Mouse (Mus musculus) liver, embryonic 16.5 days (tissue): ENCODE measurements around the gene Ppp1r12a. TPM values are rescaled to one million over a fixed set of nuclear protein-coding genes. Genes with fewer than 3 reads are reported as not detected.

Source experiments
- ATAC-seq: fragments of 200-750 bp; cut with Nextera tagmentation; 2 replicates; pipeline ENCODE4 v1.8.0; 2017; ENCODE audit warnings: low read depth, mild to moderate bottlenecking, moderate number of reproducible peaks, moderate library complexity
- H3K27ac ChIP-seq: fragments of 300-500 bp; sonication (generic); 2 replicates; pipeline ENCODE4 v1.5.1; 2014; ENCODE audit warnings: mild to moderate bottlenecking, low read length
- H3K27me3 ChIP-seq: fragments of 300-500 bp; sonication (generic); 2 replicates; pipeline ENCODE4 v1.6.1; 2014; ENCODE audit warnings: low read depth, low read length, mixed read lengths; ENCODE audit not compliant: control insufficient read depth, insufficient read depth
- H3K36me3 ChIP-seq: fragments of 300-500 bp; sonication (generic); 2 replicates; pipeline ENCODE4 v1.6.1; 2014; ENCODE audit warnings: mild to moderate bottlenecking; ENCODE audit not compliant: control insufficient read depth, insufficient read depth
- H3K4me1 ChIP-seq: fragments of 300-500 bp; sonication (generic); 2 replicates; pipeline ENCODE4 v1.6.1; 2014; ENCODE audit warnings: low read depth, low read length, mixed read lengths; ENCODE audit not compliant: control insufficient read depth
- H3K4me2 ChIP-seq: fragments of 300-500 bp; sonication (generic); 2 replicates; pipeline ENCODE4 v1.6.1; 2014; ENCODE audit warnings: low read depth, low read length, mixed read lengths
- H3K4me3 ChIP-seq: fragments of 300-500 bp; sonication (generic); 2 replicates; pipeline ENCODE4 v1.5.1; 2014; ENCODE audit warnings: low read depth, mild to moderate bottlenecking, low read length
- H3K9ac ChIP-seq: fragments of 300-500 bp; sonication (generic); 2 replicates; pipeline ENCODE4 v1.6.1; 2014; ENCODE audit warnings: low read depth, low read length
- H3K9me3 ChIP-seq: fragments of 300-500 bp; sonication (generic); replicated peaks from 2 replicates; pipeline ENCODE4 v1.6.1; 2016; ENCODE audit warnings: low read length; ENCODE audit not compliant: control insufficient read depth
- WGBS: fragments of 180-500 bp; shearing (Covaris S2); extraction: QIAGEN DNeasy Blood & Tissue Kit; methylation state at CpG from one replicate; pipeline ENCODE4 v1.1.7; 2014; ENCODE audit not compliant: insufficient replicate concordance; 5-methylcytosine and 5-hydroxymethylcytosine counted together
- polyA plus RNA-seq: library from polyadenylated mRNA; unstranded; fragments of >200 nt; fragmentation: Nextera tagmentation; extraction: Ambion mirVana; gene quantifications from 2 replicates; pipeline ENCODE4 v1.2.1, GENCODE M21; 2015

Ppp1r12a gene
- polyA plus RNA-seq, 1 experiment from 2014 or later, result 29.7 TPM

DNA sequence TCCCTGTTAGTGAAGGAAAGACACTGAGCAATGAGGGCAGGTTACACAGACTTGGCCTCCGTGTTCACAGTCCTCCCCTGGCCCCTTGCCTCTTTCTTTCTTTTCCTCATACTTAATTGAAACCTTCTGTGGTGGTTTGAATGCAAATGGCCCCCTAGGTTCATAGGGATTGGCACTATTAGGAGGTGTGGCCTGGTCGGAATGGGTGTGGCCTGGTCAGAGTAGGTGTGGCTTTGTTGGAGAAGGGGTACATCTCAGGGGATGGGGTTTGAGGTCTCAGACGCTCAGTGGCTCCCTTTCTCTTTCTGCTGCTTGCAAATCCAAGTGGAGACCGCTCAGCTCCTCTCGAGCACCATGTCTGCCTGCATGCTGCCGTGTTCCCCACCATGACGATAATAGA is 132.8 kb downstream of the Ppp1r12a start:
- Histone ChIP-seq H3K9ac (no peak overlapping the region), H3K9me3 (no peaks in the 10 kb centered on the region), H3K36me3 (no peaks in the 10 kb centered on the region), H3K4me2 (no peak overlapping the region), H3K27ac (no peak overlapping the region), H3K27me3 (no peaks in the 10 kb centered on the region), H3K4me1 (no peaks in the 10 kb centered on the region), H3K4me3 (no peak overlapping the region)
- no peak for ATAC-seq
- 71% methylated on average over 7 of the region's 7 CpGs for whole genome bisulfite sequencing

DNA sequence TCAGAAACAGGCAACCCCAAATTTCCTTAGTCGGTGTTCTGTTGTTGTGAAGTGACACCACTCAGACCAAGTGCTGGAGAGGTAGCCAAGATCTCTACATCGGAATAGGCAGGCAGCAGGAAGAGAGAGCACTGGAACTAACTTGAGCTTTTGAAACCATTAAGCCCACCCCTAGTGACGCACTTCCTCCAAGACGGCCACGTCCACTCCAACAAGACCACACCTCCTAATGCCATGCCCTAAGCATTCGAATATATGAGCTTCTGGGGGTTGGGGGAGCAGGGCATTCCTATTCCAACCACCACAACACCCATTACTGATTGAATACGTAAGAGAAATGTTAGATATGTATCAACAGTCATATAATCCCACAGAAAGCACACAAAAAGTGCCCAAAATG is 134.5 kb downstream of the Ppp1r12a start:
- Histone ChIP-seq H3K4me1 (no peaks in the 10 kb centered on the region), H3K9me3 (no peaks in the 10 kb centered on the region), H3K27me3 (no peaks in the 10 kb centered on the region), H3K27ac (no peak overlapping the region), H3K9ac (no peak overlapping the region), H3K36me3 (no peaks in the 10 kb centered on the region), H3K4me3 (no peak overlapping the region), H3K4me2 (no peak overlapping the region)
- ATAC-seq, result no peak
- WGBS, result 68% methylated on average over 7 of the region's 7 CpGs

DNA sequence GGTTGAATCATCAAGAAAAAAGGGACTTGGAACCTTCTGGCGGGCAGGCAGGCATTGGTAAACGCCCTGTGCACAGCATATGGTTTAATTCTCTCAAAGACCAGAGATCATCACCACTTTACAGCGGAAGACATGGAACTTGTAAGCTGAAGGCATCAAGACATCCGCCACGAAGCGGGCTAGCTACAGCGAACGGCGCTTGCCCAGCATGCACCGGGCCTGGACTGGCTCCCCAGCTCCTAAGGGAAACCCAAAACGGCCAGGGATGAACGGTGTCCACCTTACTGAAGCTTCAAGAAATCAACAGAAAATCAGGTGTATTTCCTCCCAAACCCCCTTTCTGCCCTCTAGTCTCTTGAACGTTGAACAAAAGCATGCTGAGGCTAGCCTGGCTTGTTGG is 136.3 kb downstream of the Ppp1r12a start:
- no peaks in the 10 kb centered on the region for H3K27me3 ChIP-seq
- H3K27ac ChIP-seq, result no peak overlapping the region
- no peak for ATAC-seq
- H3K36me3 ChIP-seq, result no peaks in the 10 kb centered on the region
- H3K9ac ChIP-seq, result no peak overlapping the region
- no peaks in the 10 kb centered on the region for H3K9me3 ChIP-seq
- no peak overlapping the region for H3K4me2 ChIP-seq
- H3K4me3 ChIP-seq, result no peak overlapping the region
- WGBS, result 76% methylated on average over 13 of the region's 13 CpGs
- H3K4me1 ChIP-seq, result no peaks in the 10 kb centered on the region

DNA sequence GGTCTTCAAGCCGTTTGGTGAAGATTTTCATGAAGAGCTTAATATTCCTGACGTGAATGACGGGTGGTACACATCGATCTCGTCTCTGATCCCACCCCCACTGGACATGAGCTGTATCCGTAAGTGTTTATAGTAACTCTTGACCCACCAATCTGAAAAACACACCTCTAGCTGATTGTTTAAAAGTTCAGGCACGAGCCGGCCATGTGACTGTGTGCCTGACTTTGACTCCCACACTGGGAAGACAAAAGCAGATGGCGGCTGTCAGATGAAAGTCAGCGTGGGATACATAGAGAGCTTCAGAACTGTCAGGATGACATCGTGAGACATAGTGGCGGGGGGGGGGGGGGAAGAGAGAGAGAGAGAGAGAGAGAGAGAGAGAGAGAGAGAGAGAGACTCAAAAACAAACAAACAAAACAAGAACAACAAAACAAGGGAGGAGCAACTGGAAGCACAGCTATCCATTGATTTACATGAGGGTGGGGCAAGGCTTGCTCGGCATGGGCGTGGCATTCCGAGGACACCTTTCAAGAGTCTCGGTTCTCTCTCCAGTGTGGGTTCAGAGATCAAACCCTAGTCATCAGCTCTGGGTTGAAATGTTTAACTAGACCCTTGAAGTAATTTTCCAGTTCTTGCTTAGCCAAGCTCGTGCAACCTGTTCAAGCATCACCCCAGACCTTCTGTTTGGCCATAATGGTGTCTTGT is 137.0 kb downstream of the Ppp1r12a start:
- WGBS, result 72% methylated on average over 16 of the region's 17 CpGs
- H3K4me1 ChIP-seq, result no peaks in the 10 kb centered on the region
- ATAC-seq, result no peak
- H3K9ac ChIP-seq, result no peak overlapping the region
- H3K27me3 ChIP-seq, result no peaks in the 10 kb centered on the region
- no peaks in the 10 kb centered on the region for H3K9me3 ChIP-seq
- no peak overlapping the region for H3K4me2 ChIP-seq
- no peaks in the 10 kb centered on the region for H3K36me3 ChIP-seq
- no peak overlapping the region for H3K27ac ChIP-seq
- no peak overlapping the region for H3K4me3 ChIP-seq

DNA sequence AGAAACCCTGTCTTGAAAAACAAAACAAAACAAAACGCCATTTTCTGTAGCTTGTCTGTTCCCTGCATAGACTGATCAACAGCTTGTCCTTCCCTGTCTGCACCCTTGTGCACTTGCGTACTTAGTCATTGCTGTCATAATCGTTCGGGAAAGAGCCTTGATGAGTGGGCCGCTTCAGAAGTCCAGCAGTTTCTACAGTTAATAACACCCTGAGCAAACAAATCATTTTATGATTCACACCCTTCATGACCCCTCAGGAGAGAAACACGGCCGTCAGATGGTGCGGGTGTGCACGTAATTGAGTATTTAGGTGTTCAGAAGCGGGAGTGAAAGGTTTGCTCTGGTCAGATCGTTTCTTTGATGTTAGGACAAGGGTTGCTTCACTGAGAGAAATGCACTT is 137.8 kb downstream of the Ppp1r12a start:
- Histone ChIP-seq H3K4me1 (no peaks in the 10 kb centered on the region), H3K4me3 (no peak overlapping the region), H3K27ac (no peak overlapping the region), H3K9me3 (no peaks in the 10 kb centered on the region), H3K9ac (no peak overlapping the region), H3K27me3 (no peaks in the 10 kb centered on the region), H3K4me2 (no peak overlapping the region), H3K36me3 (no peaks in the 10 kb centered on the region)
- ATAC-seq, result no peak
- whole genome bisulfite sequencing, result 65% methylated on average over 11 of the region's 11 CpGs

DNA sequence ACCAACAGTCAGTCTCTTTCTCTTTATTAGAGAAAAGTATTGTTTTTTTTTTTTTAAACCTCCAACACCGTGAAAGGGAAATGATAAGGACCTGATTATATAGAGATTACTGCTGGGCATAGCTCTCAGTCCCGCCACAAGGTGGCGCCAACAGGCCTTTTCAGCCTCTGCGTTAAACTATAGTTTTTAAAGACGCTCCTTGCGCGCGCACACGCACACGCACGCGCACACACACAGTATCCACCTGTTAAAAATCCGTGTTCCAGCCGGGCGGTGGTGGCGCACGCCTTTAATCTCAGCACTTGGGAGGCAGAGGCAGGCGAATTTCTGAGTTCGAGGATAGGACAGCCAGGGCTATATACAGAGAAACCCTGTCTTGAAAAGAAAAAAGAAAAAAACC is 138.8 kb downstream of the Ppp1r12a start:
- WGBS, result 8% methylated on average over 19 of the region's 19 CpGs
- no peak overlapping the region for H3K9ac ChIP-seq
- no peaks in the 10 kb centered on the region for H3K36me3 ChIP-seq
- H3K9me3 ChIP-seq, result no peaks in the 10 kb centered on the region
- no peaks in the 10 kb centered on the region for H3K4me1 ChIP-seq
- ATAC-seq, result peak; percentile 71
- no peak overlapping the region for H3K27ac ChIP-seq
- peak overlapping the region; percentile 40 for H3K4me2 ChIP-seq
- 0 out of 2 replicates have a peak overlapping the region, but pooled peaks have one; percentile 12 for H3K4me3 ChIP-seq
- H3K27me3 ChIP-seq, result no peaks in the 10 kb centered on the region

DNA sequence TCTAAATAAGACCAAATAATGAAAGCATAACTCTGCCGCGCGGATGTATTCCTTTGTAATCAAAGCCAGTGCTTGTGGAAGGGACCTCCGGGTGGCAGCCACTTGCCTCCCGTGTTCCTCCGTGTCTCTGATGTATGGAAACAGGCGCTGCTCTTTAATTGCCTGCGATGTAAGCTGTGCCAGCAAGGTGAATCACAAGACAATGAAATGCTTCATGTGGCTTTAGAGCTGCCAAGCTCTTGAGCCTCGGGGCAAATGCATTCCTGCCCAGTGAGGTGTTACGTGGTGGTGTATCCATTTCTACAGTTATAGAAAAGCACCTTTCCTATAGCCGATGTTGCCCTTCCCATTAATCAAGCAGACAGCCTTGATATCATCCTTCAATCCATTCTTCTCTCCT is 145.8 kb downstream of the Ppp1r12a start:
- ATAC-seq, result no peak
- Histone ChIP-seq H3K4me2 (no peak overlapping the region), H3K27ac (no peak overlapping the region), H3K4me3 (no peak overlapping the region), H3K4me1 (no peaks in the 10 kb centered on the region), H3K27me3 (no peaks in the 10 kb centered on the region), H3K9me3 (no peaks in the 10 kb centered on the region), H3K9ac (no peak overlapping the region), H3K36me3 (no peaks in the 10 kb centered on the region)
- 75% methylated on average over 11 of the region's 11 CpGs for WGBS

DNA sequence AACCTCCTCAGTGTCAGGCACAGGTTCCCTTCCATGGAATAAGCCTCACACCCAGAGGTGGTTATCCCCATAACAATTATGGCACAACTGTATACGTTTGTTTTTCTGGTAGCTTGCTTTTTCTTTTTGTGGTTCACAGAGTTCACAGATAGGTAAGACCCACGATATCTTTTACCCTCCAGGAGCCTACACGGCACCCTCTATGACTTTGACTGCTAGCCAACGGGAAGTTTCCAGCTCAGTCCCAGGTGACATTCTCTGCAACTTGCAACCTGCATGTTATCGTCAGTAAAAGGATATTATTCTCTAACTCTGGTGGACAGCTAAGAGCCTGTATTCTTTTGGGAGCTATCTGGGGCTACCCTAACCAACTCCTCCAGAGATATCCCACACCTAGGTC is 148.2 kb downstream of the Ppp1r12a start:
- no peak for ATAC-seq
- 65% methylated on average over 5 of the region's 5 CpGs for WGBS
- H3K9ac ChIP-seq, result no peak overlapping the region
- H3K27me3 ChIP-seq, result no peaks in the 10 kb centered on the region
- H3K9me3 ChIP-seq, result no peaks in the 10 kb centered on the region
- H3K36me3 ChIP-seq, result no peaks in the 10 kb centered on the region
- no peak overlapping the region for H3K4me3 ChIP-seq
- no peaks in the 10 kb centered on the region for H3K4me1 ChIP-seq
- H3K27ac ChIP-seq, result no peak overlapping the region
- H3K4me2 ChIP-seq, result no peak overlapping the region

DNA sequence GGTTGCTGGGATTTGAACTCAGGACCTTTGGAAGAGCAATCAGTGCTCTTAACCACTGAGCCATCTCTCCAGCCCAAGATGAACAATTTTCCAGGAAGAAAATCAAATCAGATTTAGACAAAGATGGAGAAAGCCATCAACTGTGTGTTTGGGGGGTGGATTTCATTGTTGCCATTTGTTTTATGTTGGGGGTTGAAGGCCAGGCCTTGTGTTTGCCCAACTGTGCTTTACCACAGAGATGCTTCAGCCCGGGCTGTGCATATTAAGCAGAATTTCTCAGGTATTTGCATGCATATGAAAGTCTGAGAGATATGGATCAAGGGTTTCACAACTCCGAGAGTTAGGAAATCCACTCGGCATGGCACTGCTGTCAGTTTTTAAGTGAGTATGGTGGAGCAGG is 149.4 kb downstream of the Ppp1r12a start:
- no peak overlapping the region for H3K9ac ChIP-seq
- no peak overlapping the region for H3K27ac ChIP-seq
- no peaks in the 10 kb centered on the region for H3K4me1 ChIP-seq
- H3K4me2 ChIP-seq, result no peak overlapping the region
- no peak for ATAC-seq
- H3K4me3 ChIP-seq, result no peak overlapping the region
- H3K9me3 ChIP-seq, result no peaks in the 10 kb centered on the region
- no peaks in the 10 kb centered on the region for H3K27me3 ChIP-seq
- WGBS, result 72% methylated on average over 3 of the region's 3 CpGs
- no peaks in the 10 kb centered on the region for H3K36me3 ChIP-seq
